Mouse (Mus musculus): ENCODE measurements around the gene Usp5.
A peak's percentile ranks its signal among the peaks of the same experiment; 100 is the strongest.

Gene Usp5

DNA sequence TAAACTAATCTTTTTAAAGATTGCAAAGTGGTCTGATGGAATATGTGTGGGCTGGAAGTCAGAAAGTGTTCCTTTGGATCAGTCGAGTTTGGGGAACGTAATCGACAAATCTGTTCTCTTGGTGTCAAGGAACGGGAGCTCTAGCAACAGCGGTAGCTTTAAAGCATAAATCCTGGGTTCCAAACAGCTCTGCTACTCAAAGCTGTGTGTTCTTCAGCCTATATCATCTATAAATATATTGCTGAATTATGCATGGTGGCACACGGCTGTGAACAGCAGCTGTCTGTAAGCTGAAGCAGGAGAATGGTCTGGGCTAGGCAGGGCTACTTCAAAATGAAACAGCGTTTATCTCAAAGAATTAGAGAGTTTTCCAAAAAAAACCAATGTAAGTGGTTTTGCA is 48.4 kb downstream of the Usp5 start:
- no peak for DNase-seq

DNA sequence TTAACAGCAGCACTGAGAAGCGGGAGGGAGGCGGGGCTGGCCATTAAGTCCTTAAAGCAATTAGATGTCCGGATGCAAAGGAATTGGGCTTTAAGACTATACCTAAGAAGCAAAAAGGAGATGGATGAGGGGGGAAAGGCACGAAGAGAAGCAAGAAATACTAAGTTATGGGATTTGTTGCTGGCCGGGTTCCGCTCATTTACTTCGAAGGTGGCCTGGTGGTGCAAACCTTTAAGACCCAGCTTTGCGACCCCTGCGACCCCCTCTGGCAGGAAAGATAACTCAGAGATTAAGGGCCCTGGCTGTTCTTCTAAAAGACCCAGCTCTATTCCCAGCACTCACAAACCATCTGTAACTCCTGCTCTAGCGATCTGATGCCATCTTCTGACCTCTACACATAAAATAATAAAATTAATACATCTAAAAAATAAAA is 49.3 kb downstream of the Usp5 start:
- no peak for DNase-seq

DNA sequence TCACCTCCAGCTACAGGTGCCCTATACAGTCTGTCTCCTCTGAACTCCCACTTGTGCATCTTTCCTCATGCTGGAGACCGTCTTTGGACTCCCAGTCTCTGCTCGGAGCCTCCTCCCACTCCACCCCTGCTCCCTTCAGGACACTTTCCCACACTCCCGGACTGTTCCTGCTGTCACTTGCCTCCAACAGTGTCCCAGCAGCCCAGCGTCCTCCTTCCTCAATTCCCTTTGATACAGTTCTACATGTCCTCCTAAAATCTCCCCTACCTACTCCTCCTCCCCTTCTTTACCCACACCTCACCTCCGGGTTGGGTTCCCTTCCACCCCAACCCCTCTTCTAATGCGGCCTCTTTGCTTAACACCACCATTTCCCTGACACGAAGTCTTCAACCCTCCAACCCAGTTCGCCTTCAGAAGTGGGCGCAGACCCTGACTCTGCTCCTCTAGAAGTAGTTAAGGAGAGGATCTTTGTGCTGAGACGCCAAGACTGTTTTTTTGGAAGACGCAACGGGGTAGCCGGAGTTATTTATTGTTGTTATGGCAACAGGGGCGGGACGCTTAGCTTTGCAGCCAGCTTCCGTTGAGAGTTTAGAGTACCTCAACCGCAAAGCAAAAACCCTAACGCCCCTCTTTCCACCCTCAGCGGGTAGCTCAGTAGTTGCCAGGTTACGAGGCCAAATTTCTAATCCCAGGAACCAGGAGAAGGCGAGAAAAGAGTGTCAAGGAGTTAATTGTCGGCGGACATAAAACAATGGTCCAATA is 49.9 kb downstream of the Usp5 start, which contains the start of gene Lrrc23:
Gene Lrrc23, minus strand, starts transcription at position 506 of the 762 bp plus-strand sequence.
- DNase-seq = no peak

DNA sequence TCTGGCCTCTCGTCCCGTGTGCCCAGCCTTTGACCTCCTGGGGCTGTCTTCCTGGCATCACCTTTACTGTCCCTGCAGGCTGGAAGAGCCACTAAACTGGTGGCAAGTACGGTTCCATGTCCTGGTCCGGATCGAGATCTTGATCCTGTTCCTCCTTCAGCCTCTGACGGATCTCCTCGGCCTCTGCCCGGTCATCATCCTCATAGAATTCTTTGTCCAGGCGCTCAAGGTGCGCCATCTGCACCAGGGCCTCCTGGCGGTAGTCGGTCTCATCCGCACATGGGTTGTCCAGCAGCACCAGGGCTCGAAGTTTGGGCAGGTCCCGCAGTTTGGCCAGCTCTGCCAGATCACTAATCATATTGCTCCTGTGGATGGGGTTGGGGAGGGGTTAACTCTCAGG is 58.8 kb downstream of the Usp5 start:
- no peak for DNase-seq

DNA sequence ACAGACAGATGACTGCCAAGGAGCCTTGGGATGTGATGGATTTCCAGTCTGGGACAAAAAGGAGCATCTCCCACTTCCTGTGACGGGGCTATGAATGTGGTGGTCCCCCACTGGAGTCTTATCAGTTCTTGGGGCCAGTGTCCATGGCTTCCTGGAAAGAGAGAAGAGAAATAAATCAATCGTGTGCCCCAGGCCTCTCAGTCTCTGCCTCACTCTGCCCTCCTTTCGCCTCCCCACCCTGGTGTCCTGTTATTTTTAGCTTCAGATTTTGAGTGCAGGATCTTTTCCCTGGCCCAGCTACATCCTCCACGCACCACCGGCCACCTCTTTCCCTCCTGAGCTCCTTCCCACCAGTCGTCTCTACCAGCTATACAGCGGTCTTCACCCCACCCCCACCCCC is 59.3 kb downstream of the Usp5 start:
- DNase-seq = no peak

DNA sequence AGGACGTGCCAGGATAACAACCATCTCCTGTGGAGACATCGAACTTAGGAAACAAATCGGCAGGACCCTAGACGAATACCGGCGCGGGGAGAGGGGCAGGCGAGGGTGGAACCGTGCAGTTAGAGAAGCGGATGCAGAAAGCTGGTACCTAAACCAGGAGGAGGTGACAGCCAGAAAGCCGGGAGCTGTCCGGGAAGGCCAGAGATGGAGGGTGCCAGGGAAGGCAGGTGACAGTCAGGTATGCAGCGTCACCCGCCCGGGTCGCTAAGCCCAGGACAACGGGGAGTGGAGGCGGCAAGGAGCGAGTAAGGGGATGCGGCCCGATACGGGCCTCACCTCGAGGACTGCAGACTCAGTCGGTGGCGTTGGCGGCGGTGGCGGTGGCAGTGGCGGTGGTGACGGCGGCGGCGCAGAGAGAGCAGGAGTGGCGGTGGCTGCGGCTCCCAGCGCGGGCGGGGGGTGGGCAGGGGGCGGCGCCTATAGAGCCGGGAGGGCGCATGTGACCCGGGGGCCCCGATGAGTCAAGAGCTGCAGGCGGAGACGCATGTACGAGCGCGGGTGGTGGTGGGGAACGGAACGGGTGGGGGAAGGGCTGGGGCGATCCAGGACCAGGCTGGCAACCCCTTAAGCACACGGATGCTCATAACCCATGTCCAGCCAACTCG is 60.1 kb downstream of the Usp5 start, which contains the start of gene Eno2:
Gene Eno2, minus strand, starts transcription at position 573 of the 665 bp plus-strand sequence.
- peak; percentile 87 for DNase-seq

DNA sequence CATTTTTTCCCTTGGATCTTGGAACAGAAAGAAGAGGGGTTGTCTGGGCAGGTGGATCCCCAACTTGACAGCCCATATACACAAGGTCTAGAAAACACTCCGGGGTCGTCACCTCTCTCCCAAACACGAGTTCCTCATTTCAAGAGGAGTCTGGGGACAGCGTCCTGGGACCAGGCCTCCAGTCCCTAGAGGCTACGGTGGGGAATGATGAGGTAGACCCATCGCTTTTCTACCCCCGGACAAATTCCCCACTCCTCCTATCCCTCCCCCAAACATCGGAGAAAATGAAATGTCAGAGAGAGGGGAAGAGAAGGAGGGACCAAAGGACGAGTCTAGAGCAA is 60.6 kb downstream of the Usp5 start:
- no peak for DNase-seq

DNA sequence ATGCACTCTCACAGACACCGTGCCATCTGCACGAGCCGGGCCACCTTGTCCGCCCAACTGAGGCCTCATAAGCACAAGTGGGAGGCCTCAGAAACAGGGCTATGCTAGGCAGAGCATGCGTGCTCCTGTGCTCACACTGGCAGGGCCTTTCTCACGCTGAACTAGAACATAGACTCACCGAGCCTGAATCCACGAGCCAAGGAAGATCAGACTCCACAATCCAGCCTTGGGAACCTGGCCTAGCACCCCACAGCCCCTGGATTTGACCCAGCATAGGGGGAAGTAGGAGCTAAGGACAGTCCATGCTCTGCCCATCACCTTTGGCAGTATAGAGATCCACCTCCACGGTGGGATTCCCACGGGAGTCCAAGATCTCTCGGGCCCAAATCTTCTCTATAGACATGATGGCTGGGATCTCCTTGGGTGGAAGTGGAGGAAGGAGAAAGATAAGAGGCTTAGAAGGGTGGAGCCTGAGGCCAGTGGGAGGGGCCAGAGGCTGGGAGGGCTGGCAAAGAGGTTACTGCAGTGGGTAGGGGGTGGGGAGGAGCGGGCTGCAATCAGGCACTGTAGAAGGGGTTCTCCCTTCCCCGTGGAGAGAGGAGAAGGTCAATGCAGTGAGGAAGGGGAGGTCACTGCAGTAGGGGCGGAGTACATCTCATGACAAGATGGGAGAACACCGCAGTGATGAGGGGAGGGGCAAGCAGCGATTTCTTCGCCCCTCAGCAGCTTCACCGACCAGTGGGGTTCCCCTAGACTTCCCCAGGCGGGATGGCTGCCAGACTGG is 61.2 kb downstream of the Usp5 start:
- no peak for DNase-seq

DNA sequence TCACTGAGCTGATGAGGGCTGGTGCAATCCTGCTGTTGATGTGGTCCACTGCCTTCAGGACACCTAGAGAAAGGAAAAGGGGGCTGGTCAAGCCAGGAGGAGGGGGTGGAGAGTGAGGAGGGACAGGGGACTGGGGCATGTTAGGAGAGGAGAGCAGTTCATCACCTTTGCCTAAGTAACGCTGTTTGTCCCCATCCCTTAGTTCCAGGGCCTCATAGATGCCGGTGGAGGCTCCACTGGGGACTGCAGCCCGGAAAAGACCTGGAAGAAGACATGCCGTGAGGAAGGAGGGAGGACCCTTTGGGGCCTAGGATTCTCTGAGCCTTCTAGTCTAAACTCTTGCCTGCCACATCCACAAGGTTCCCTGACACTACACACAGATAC is 61.8 kb downstream of the Usp5 start:
- DNase-seq = no peak

DNA sequence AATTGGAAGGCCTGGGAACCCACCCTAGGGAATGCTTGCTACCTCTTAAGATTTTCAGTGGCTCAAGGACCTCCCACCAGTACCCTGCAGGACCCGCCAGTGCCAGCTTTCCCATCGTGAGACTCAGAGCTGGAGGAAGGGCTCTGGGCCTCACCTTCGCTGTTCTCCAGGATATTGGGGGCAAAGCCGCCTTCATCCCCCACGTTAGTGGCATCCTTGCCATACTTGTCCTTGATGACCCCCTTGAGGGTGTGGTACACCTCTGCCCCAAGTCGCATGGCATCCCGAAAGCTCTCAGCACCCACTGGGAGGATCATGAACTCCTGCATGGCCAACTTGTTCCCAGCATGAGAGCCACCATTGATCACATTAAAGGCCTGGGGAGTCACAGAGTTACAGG is 63.3 kb downstream of the Usp5 start:
- DNase-seq = no peak
